Mouse (Mus musculus) testis, adult 2 months (tissue): ENCODE data around the gene Apbb1ip.

Experiments used
- CTCF ChIP-seq: fragments of 200-500 bp; IDR thresholded peaks from 2 replicates; pipeline ENCODE4 v1.5.1; 2012; ENCODE audit warnings: low read depth, mild to moderate bottlenecking, inconsistent platforms, low read length, moderate library complexity; ENCODE audit not compliant: control insufficient read depth, insufficient read depth, insufficient replicate concordance
- POLR2A ChIP-seq: fragments of 200-500 bp; IDR thresholded peaks from 2 replicates; pipeline ENCODE4 v1.6.1; 2012; ENCODE audit warnings: low read depth, mild to moderate bottlenecking, inconsistent platforms, low read length, moderate library complexity; ENCODE audit not compliant: control insufficient read depth

GRCm38 (mm10) chr2:22806576-22806975 is 32.7 kb downstream of the Apbb1ip start:
- TF ChIP-seq CTCF (no peak), POLR2A (no peak)
